Mouse (Mus musculus) MEL (cell line): ENCODE data around the gene Stac. TPM values are rescaled to one million over a fixed set of nuclear protein-coding genes. Genes with fewer than 3 reads are reported as not detected.

Source experiments
- DNase-seq: peaks from one replicate; pipeline ENCODE4 v3.0.0; 2011; ENCODE audit warnings: low read depth, low spot score
- H3K27ac ChIP-seq: 2 replicates; pipeline ENCODE4 v1.5.1; 2012; ENCODE audit warnings: low read depth, mild to moderate bottlenecking, control low read depth, low read length, moderate library complexity; ENCODE audit not compliant: control insufficient read depth
- H3K27me3 ChIP-seq, 2 experiments: fragments of 150-350 bp in 1 of 2; sonication (generic) in 1 of 2; 2 replicates each; pipeline ENCODE4 v1.6.1; 2012; ENCODE audit warnings: low read length in 2 of 2, mild to moderate bottlenecking in 2 of 2, improper control_type of control experiment in 1 of 2, moderate library complexity in 1 of 2; ENCODE audit not compliant: insufficient read depth in 2 of 2, control insufficient read depth in 1 of 2
- H3K36me3 ChIP-seq, 2 experiments: 2 replicates each; pipeline ENCODE4 v1.6.1; 2012 to 2014; ENCODE audit warnings: low read length in 2 of 2, improper control_type of control experiment in 1 of 2, inconsistent platforms in 1 of 2, mild to moderate bottlenecking in 1 of 2; ENCODE audit not compliant: insufficient read depth in 2 of 2, control insufficient read depth in 1 of 2
- H3K4me1 ChIP-seq, 2 experiments: fragments of 150-350 bp in 1 of 2; sonication (generic) in 1 of 2; 2 replicates each; pipeline ENCODE4 v1.6.1; 2012; ENCODE audit warnings: low read length in 2 of 2, improper control_type of control experiment in 1 of 2, mild to moderate bottlenecking in 1 of 2; ENCODE audit not compliant: insufficient read depth in 2 of 2, control insufficient read depth in 1 of 2
- H3K4me3 ChIP-seq, 2 experiments: fragments of 150-350 bp in 1 of 2; sonication (generic) in 1 of 2; 2 replicates each; pipeline ENCODE4 v1.5.1; 2012; ENCODE audit warnings: low read depth in 2 of 2, low read length in 2 of 2, mild to moderate bottlenecking in 2 of 2, moderate library complexity in 2 of 2, control low read depth in 1 of 2, improper control_type of control experiment in 1 of 2; ENCODE audit not compliant: control insufficient read depth in 1 of 2, insufficient read depth in 1 of 2
- H3K79me2 ChIP-seq: 2 replicates; pipeline ENCODE4 v1.6.1; 2012; ENCODE audit warnings: mild to moderate bottlenecking, low read length, moderate library complexity; ENCODE audit not compliant: control insufficient read depth, poor library complexity, insufficient read depth
- H3K9ac ChIP-seq: 2 replicates; pipeline ENCODE4 v1.6.1; 2012; ENCODE audit warnings: low read depth, mild to moderate bottlenecking, control low read depth, low read length, moderate library complexity; ENCODE audit not compliant: control insufficient read depth, poor library complexity, severe bottlenecking
- H3K9me3 ChIP-seq: fragments of 150-350 bp; sonication (generic); replicated peaks from 2 replicates; pipeline ENCODE4 v1.6.1; 2012; ENCODE audit warnings: mild to moderate bottlenecking, low read length, improper control_type of control experiment, moderate library complexity; ENCODE audit not compliant: insufficient read depth
- CHD2 ChIP-seq: IDR thresholded peaks from 2 replicates; pipeline ENCODE4 v1.6.1; 2011; ENCODE audit warnings: low read length, improper control_type of control experiment
- E2F4 ChIP-seq: IDR thresholded peaks from 2 replicates; pipeline ENCODE4 v1.6.1; 2011; ENCODE audit warnings: low read depth, low read length, improper control_type of control experiment, borderline replicate concordance
- EP300 ChIP-seq, 2 experiments: IDR thresholded peaks; 2 replicates each; pipeline ENCODE4 v1.6.1; 2011; ENCODE audit warnings: improper control_type of control experiment in 2 of 2, low read length in 2 of 2, low read depth in 1 of 2, mild to moderate bottlenecking in 1 of 2
- HCFC1 ChIP-seq: IDR thresholded peaks from 2 replicates; pipeline ENCODE4 v1.6.1; 2012; ENCODE audit warnings: low read depth, mild to moderate bottlenecking, inconsistent platforms, low read length, improper control_type of control experiment, moderate library complexity
- KAT2A ChIP-seq: conservative IDR thresholded peaks from 2 replicates; pipeline ENCODE4 v1.6.1; 2012; ENCODE audit warnings: low read depth, low read length, improper control_type of control experiment, inconsistent platforms
- MAZ ChIP-seq: IDR thresholded peaks from 2 replicates; pipeline ENCODE4 v1.6.1; 2012; ENCODE audit warnings: low read depth, mild to moderate bottlenecking, inconsistent platforms, low read length, improper control_type of control experiment
- MEF2A ChIP-seq: IDR thresholded peaks from 2 replicates; pipeline ENCODE4 v1.6.1; 2014; ENCODE audit warnings: low read depth, mild to moderate bottlenecking, inconsistent platforms, low read length, improper control_type of control experiment; ENCODE audit not compliant: poor library complexity, insufficient replicate concordance, severe bottlenecking; ENCODE audit errors: extremely low read depth
- MYB ChIP-seq: IDR thresholded peaks from 2 replicates; pipeline ENCODE4 v1.6.1; 2011; ENCODE audit warnings: mild to moderate bottlenecking, low read depth, low read length, improper control_type of control experiment
- POLR2A ChIP-seq, 2 experiments: IDR thresholded peaks; 2 replicates each; pipeline ENCODE4 v1.6.1; 2011 to 2012; ENCODE audit warnings: low read length in 2 of 2, mild to moderate bottlenecking in 2 of 2, control low read depth in 1 of 2, improper control_type of control experiment in 1 of 2, low read depth in 1 of 2, moderate library complexity in 1 of 2; ENCODE audit not compliant: control insufficient read depth in 1 of 2, insufficient read depth in 1 of 2, poor library complexity in 1 of 2
- POLR2AphosphoS2 ChIP-seq: IDR thresholded peaks from 2 replicates; pipeline ENCODE4 v1.6.1; 2011; ENCODE audit warnings: low read length, improper control_type of control experiment
- POLR2AphosphoS5 ChIP-seq: IDR thresholded peaks from 2 replicates; pipeline ENCODE4 v1.6.1; 2012; ENCODE audit warnings: low read depth, borderline replicate concordance, mild to moderate bottlenecking, inconsistent platforms, low read length, moderate library complexity, mixed read lengths
- RAD21 ChIP-seq: IDR thresholded peaks from 2 replicates; pipeline ENCODE4 v1.6.1; 2011; ENCODE audit warnings: mild to moderate bottlenecking, low read depth, low read length, improper control_type of control experiment
- SIN3A ChIP-seq: IDR thresholded peaks from 2 replicates; pipeline ENCODE4 v1.6.1; 2012; ENCODE audit warnings: low read length, improper control_type of control experiment, inconsistent platforms
- SMC3 ChIP-seq: IDR thresholded peaks from 2 replicates; pipeline ENCODE4 v1.6.1; 2011; ENCODE audit warnings: low read depth, low read length, improper control_type of control experiment
- TAL1 ChIP-seq: IDR thresholded peaks from 2 replicates; pipeline ENCODE4 v1.6.1; 2012; ENCODE audit warnings: mild to moderate bottlenecking, inconsistent platforms, low read length, moderate library complexity, mixed read lengths
- TBP ChIP-seq: IDR thresholded peaks from 2 replicates; pipeline ENCODE4 v1.8.0; 2011; ENCODE audit warnings: low read depth, low read length, improper control_type of control experiment
- TCF12 ChIP-seq: IDR thresholded peaks from 2 replicates; pipeline ENCODE4 v1.6.1; 2014; ENCODE audit warnings: low read depth, mild to moderate bottlenecking, inconsistent platforms, low read length, improper control_type of control experiment, moderate library complexity
- UBTF ChIP-seq: IDR thresholded peaks from 2 replicates; pipeline ENCODE4 v1.6.1; 2012; ENCODE audit warnings: low read depth, mild to moderate bottlenecking, inconsistent platforms, low read length, improper control_type of control experiment, moderate library complexity, borderline replicate concordance; ENCODE audit not compliant: insufficient read depth
- USF1 ChIP-seq: IDR thresholded peaks from 2 replicates; pipeline ENCODE4 v1.6.1; 2014; ENCODE audit warnings: low read depth, mild to moderate bottlenecking, inconsistent platforms, low read length, improper control_type of control experiment, moderate library complexity
- USF2 ChIP-seq, 2 experiments: IDR thresholded peaks; 2 replicates each; pipeline ENCODE4 v1.6.1; 2011 to 2012; ENCODE audit warnings: improper control_type of control experiment in 2 of 2, low read length in 2 of 2, borderline replicate concordance in 1 of 2, inconsistent platforms in 1 of 2, low read depth in 1 of 2, mild to moderate bottlenecking in 1 of 2; ENCODE audit not compliant: insufficient read depth in 1 of 2
- ZMIZ1 ChIP-seq: IDR thresholded peaks from 2 replicates; pipeline ENCODE4 v1.6.1; 2012; ENCODE audit warnings: low read depth, mild to moderate bottlenecking, inconsistent platforms, low read length, improper control_type of control experiment, moderate library complexity
- ZNF384 ChIP-seq: IDR thresholded peaks from 2 replicates; pipeline ENCODE4 v1.6.1; 2012; ENCODE audit warnings: low read depth, mild to moderate bottlenecking, inconsistent platforms, low read length, improper control_type of control experiment
- polyA plus RNA-seq, 2 experiments: library from polyadenylated mRNA; stranded (reverse) in 1 of 2; unstranded in 1 of 2; fragments of >175 nt in 1 of 2; fragments of >200 nt in 1 of 2; gene quantifications; 2 replicates each; pipeline versions ENCODE4 v1.2.1 to v1.2.4; 2012; ENCODE audit warnings: low replicate concordance in 2 of 2, low read depth in 1 of 2; ENCODE audit not compliant: insufficient read length in 2 of 2, insufficient read depth in 1 of 2, missing spikeins in 1 of 2
- total RNA-seq: library from RNA; depleted of rRNA; stranded (reverse); fragments of 300-350 nt; gene quantifications from 2 replicates; pipeline ENCODE4 v1.2.3, GENCODE M21; 2012

The Stac gene
- total and polyA plus RNA-seq, 3 experiments = not detected

- TF ChIP-seq HCFC1 (no peak), TCF12 (no peak), USF2 (IDR thresholded peaks at IDR 0.05; ENCODE audit: borderline replicate concordance in 1 of 2, insufficient read depth in 1 of 2, low read depth in 1 of 2, low read length in 2 of 2) (no peak), EP300 (IDR thresholded peaks at IDR 0.05; ENCODE audit: low read depth in 1 of 2, low read length in 2 of 2) (no peak), MAZ (no peak), POLR2AphosphoS5 (no peak), MEF2A (no peak), TBP (no peak), RAD21 (no peak), TAL1 (no peak), POLR2A (IDR thresholded peaks at IDR 0.05; ENCODE audit: control insufficient read depth in 1 of 2, insufficient read depth in 1 of 2, low read depth in 1 of 2, low read length in 2 of 2, poor library complexity in 1 of 2) (no peak), USF1 (no peak), ZNF384 (no peak), MYB (no peak), ZMIZ1 (no peak), UBTF (no peak), SIN3A (no peak), CHD2 (no peak)
- H3K27me3 ChIP-seq = no peaks in the 10 kb centered on the region
- no peak overlapping the region for H3K4me3 ChIP-seq
- H3K36me3 ChIP-seq = no peaks in the 10 kb centered on the region
- H3K9ac ChIP-seq = no peak overlapping the region
- H3K79me2 ChIP-seq = no peaks in the 10 kb centered on the region
- H3K9me3 ChIP-seq = no peaks in the 10 kb centered on the region
- DNase-seq = no peak
- no peaks in the 10 kb centered on the region for H3K4me1 ChIP-seq
- no peak overlapping the region for H3K27ac ChIP-seq
Observed at GRCm38 (mm10) chr9:111564176-111564575, 126.0 kb downstream of the Stac start.

GRCm38 (mm10) chr9:111563226-111563625 is 126.9 kb downstream of the Stac start:
- Histone ChIP-seq H3K9me3 (no peaks in the 10 kb centered on the region), H3K4me3 (no peak overlapping the region), H3K79me2 (no peaks in the 10 kb centered on the region), H3K4me1 (no peaks in the 10 kb centered on the region), H3K9ac (no peak overlapping the region), H3K27ac (no peak overlapping the region), H3K27me3 (no peaks in the 10 kb centered on the region), H3K36me3 (no peaks in the 10 kb centered on the region)
- no peak for TF ChIP-seq KAT2A
- TF ChIP-seq EP300 (IDR thresholded peaks at IDR 0.05; ENCODE audit: low read depth in 1 of 2, low read length in 2 of 2) = no peak
- no peak for TF ChIP-seq SMC3
- no peak for TF ChIP-seq SIN3A
- TF ChIP-seq TCF12 = no peak
- no peak for TF ChIP-seq POLR2AphosphoS2
- TF ChIP-seq E2F4 = no peak
- TF ChIP-seq USF2 (IDR thresholded peaks at IDR 0.05; ENCODE audit: borderline replicate concordance in 1 of 2, insufficient read depth in 1 of 2, low read depth in 1 of 2, low read length in 2 of 2) = no peak
- TF ChIP-seq ZMIZ1 = no peak
- no peak for DNase-seq
